Mouse (Mus musculus) small intestine, adult 2 months (tissue): Measurements from ENCODE around the gene Aldh3b3. TPM values are rescaled to one million over a fixed set of nuclear protein-coding genes. Genes with fewer than 3 reads are reported as not detected.
"Not testable (repeated sequence)": the region's sequence is repeated elsewhere in the genome, so short reads cannot be mapped to it uniquely, and the experiment has no call there.

Source experiments
- H3K27ac ChIP-seq: fragments of 200-500 bp; 2 replicates; pipeline ENCODE4 v1.5.1; 2012; ENCODE audit warnings: low read depth, low read length, control low read depth, inconsistent platforms; ENCODE audit not compliant: insufficient read depth
- H3K27me3 ChIP-seq: fragments of 200-500 bp; 2 replicates; pipeline ENCODE4 v1.6.1; 2012; ENCODE audit warnings: mild to moderate bottlenecking, moderate library complexity, low read length, inconsistent platforms; ENCODE audit not compliant: control insufficient read depth, insufficient read depth
- H3K36me3 ChIP-seq: fragments of 200-500 bp; 2 replicates; pipeline ENCODE4 v1.6.1; 2012; ENCODE audit warnings: mild to moderate bottlenecking, low read length, control low read depth, inconsistent platforms; ENCODE audit not compliant: control insufficient read depth, insufficient read depth
- H3K4me1 ChIP-seq: fragments of 200-500 bp; 2 replicates; pipeline ENCODE4 v1.6.1; 2012; ENCODE audit warnings: low read length, inconsistent platforms, mixed read lengths; ENCODE audit not compliant: control insufficient read depth, insufficient read depth, insufficient read length
- H3K4me3 ChIP-seq: fragments of 200-500 bp; 2 replicates; pipeline ENCODE4 v1.5.1; 2012; ENCODE audit warnings: low read depth, mild to moderate bottlenecking, control low read depth, inconsistent platforms, low read length, moderate library complexity
- CTCF ChIP-seq: fragments of 200-500 bp; IDR thresholded peaks from 2 replicates; pipeline ENCODE4 v1.5.1; 2012; ENCODE audit warnings: low read depth, mild to moderate bottlenecking, control low read depth, inconsistent platforms, low read length, moderate library complexity, mixed read lengths; ENCODE audit not compliant: insufficient replicate concordance, insufficient read length; ENCODE audit errors: extremely low read depth
- POLR2A ChIP-seq: fragments of 200-500 bp; IDR thresholded peaks from 2 replicates; pipeline ENCODE4 v1.6.1; 2012; ENCODE audit warnings: low read depth, mild to moderate bottlenecking, control low read depth, inconsistent platforms, low read length, moderate library complexity
- WGBS: fragments of 180-500 bp; shearing (Covaris S2); methylation state at CpG from one replicate; pipeline ENCODE4 v1.1.7; 2018; 5-methylcytosine and 5-hydroxymethylcytosine counted together
- polyA plus RNA-seq: library from polyadenylated mRNA; depleted of rRNA; stranded (reverse); fragments of >200 nt; gene quantifications from 2 replicates; pipeline ENCODE4 v1.2.3, GENCODE M21; 2012

Aldh3b3 gene
- polyA plus RNA-seq, 1 experiment = not detected

DNA sequence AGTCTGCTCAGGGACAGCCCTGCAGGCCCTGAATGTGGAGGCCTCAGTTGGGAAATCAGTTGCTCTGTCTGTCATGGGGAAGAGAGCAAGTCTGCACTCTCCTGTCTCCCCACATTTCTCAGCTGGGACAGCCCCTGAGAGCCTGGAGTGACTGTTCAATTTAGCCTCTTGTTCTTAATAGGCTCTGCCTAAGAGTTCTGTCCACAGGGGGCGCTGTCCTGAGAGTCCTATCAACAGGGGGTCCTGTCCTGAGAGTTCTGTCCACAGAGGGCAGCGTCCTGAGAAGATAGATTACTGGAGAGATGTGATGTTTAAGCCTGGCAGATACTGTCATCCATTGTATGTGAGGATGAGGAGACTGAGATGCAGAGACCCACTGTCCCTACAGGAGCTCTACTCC lies 4.0 kb downstream of the Aldh3b3 start:
- Histone ChIP-seq H3K27ac (no peak overlapping the region), H3K4me1 (peaks cover 11% of the 10 kb centered on the region; the same call in 1 of the 2 replicates), H3K4me3 (no peak overlapping the region), H3K27me3 (no peaks in the 10 kb centered on the region), H3K36me3 (no peaks in the 10 kb centered on the region)
- 19% methylated on average over 2 of the region's 2 CpGs for WGBS
- no peak for TF ChIP-seq POLR2A
- 0 out of 2 replicates have a peak, but pooled peaks have one; percentile 27 for TF ChIP-seq CTCF

DNA sequence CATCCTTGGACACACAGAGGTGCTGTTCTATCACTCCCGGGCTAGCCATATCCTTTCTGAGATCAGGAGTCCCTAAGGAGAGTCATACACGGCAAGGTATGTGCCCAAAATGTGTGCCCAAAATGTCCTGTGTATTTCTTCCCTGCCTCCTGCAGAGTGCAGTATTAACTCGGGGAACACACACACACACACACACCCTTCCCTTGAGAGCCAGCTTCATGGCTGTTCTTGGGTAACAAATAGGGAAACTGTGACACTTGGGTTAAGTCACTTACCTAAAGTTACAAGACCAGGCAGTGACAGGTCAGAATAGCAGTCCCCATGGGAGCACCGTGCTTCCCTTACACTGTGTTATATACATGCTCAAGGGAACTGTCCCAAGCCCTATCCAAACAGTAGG lies 5.6 kb downstream of the Aldh3b3 start:
- 70% methylated on average over 4 of the region's 4 CpGs for WGBS
- H3K27ac ChIP-seq = no peak overlapping the region
- H3K4me3 ChIP-seq = no peak overlapping the region
- TF ChIP-seq CTCF (no peak), POLR2A (no peak)
- no peaks in the 10 kb centered on the region for H3K36me3 ChIP-seq
- H3K27me3 ChIP-seq = no peaks in the 10 kb centered on the region
- H3K4me1 ChIP-seq = no peaks in the 10 kb centered on the region

DNA sequence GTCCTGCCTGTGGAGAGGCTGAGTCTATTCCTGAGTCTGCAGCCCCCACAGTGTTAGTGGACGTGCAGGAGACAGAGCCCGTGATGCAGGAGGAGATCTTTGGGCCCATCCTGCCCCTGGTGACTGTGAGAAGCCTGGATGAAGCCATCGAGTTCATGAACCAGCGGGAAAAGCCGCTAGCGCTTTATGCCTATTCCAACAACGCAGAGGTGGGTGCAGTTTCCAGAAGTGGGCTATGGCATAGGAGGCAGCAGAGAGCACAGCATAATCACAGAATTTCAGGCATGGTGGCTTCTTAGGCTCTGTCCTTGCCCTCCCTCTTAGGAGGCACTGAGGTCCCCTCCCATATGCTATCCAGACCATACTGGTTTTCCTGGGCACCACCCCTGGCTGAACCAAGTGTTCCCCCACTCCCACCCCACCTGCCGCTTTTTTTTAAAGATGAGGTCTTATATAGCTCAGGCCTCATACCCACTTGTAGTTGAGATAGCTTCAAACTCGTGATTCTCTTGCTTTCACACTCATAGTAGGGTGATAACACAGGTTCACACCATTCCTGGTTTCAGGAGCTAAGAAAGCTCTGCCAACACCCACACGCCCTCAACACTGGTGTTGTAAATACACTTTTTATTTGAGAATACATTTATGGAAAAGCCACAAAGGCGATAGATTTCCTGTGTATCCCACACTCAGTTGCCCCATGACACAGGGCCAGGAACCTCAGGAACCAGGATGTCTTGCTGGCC lies 8.1 kb downstream of the Aldh3b3 start:
- H3K36me3 ChIP-seq = no peaks in the 10 kb centered on the region
- H3K27me3 ChIP-seq = no peaks in the 10 kb centered on the region
- no peak for TF ChIP-seq CTCF
- no peak for TF ChIP-seq POLR2A
- no peak overlapping the region for H3K4me3 ChIP-seq
- no peak overlapping the region for H3K27ac ChIP-seq
- H3K4me1 ChIP-seq = peaks cover 6% of the 10 kb centered on the region; the same call in 1 of the 2 replicates
- WGBS = 77% methylated on average over 11 of the region's 11 CpGs

DNA sequence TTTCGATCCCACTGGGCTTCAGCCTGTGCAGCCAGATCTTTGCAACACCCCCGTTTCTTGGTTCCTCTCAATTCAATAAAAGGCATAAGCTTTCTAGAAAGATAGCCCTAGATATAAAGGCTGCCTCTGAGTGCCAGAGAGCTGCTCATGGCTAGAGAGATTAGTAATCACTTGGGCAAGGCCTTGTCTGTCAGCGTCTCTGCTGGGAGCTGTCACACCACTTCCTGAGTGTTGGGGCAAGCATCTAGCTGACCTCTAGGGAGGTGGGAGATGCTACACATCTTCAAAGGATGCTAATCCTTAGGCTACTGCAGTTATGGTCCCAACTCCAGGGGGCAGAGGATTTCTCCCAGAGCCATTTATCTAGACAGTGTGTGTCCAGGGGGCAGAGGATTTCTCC lies 8.8 kb downstream of the Aldh3b3 start:
- Histone ChIP-seq H3K27ac (no peak overlapping the region), H3K4me1 (peaks cover 9% of the 10 kb centered on the region; the same call in 1 of the 2 replicates), H3K36me3 (no peaks in the 10 kb centered on the region), H3K27me3 (no peaks in the 10 kb centered on the region), H3K4me3 (no peak overlapping the region)
- TF ChIP-seq POLR2A (no peak), CTCF (no peak)
- 82% methylated on average over 3 of the region's 3 CpGs for WGBS

DNA sequence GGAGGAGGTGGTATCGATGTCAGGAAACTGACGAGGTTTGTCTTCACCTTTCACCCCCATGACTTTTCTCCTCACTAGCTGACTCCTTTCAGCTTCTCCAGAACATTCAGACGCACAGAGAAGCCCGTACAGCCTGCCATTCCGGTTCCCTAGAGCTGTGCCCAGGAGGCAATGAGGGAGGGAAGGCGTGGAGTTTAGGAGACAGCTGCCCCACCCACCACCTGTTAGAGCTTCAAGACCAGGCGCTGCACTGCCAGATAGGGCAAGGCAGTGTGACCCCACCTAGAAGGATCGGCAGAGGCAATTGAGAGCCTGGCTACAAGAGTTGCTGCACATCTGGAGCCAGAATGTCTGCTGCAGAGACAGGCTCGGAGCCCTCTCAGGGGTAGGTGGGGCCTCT lies 13.8 kb downstream of the Aldh3b3 start, which contains the start of gene Aldh3b2:
Gene Aldh3b2, plus strand, starts transcription at position 100 of the 400 bp plus-strand sequence.
- 0 out of 2 replicates have a peak within 1 kb of the TSS, but pooled peaks have one; percentile 3 for H3K27ac ChIP-seq
- H3K4me3 ChIP-seq = no peak within 1 kb of the TSS
- WGBS = 18% methylated on average over 9 of the region's 9 CpGs

DNA sequence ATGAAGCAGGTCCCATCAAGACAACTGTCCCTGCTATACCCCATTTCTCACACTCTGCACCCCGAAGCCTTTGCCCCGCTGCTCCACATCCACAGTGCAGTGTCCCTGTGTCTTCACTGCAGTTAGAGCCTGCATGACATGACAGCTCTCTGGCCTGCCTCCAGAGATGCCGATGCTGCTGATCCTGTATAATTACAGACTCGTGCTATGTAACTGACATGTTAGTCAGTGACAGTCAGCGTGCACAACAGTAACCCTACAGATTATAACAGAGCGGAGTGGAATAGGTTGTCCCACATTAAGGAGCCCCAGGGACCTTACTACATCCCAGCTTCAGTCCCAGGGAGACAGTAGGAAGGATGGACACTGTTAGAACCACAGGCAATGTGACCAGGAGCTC lies 16.2 kb downstream of the Aldh3b3 start:
- not testable (repeated sequence) for H3K27me3 ChIP-seq, H3K27ac ChIP-seq, H3K4me3 ChIP-seq, H3K36me3 ChIP-seq
- peaks cover 17% of the 10 kb centered on the region for H3K4me1 ChIP-seq
- 96% methylated on average over 6 of the region's 6 CpGs for WGBS

More for the DNA sequence above, 13.8 kb downstream of the Aldh3b3 start, which contains the start of gene Aldh3b2:
- no peaks in the 10 kb centered on the region for H3K27me3 ChIP-seq
- H3K4me1 ChIP-seq = peaks cover 18% of the 10 kb centered on the region
- TF ChIP-seq CTCF (no peak), POLR2A (no peak)
- H3K36me3 ChIP-seq = no peaks in the 10 kb centered on the region

DNA sequence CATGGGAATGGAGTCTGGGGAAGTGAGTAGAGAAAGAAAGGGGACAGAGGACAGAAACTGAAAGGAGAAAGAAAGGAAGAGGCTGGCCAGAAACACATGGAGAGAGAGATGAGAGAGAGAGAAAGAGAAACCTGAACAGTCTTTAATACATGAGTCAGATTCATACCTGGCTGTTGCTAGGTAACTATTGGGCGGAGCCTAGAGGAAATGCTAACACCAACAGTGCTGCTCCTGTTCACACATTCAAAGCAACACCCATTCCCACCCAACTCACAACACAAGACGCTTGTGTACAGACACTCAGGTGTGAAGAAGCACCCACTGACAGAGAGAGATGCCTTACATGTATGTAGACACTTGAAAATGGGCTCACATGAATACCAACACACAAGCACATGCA lies 17.4 kb downstream of the Aldh3b3 start:
- TF ChIP-seq CTCF = no peak
- no peak for TF ChIP-seq POLR2A
- Histone ChIP-seq H3K4me3 (no peak overlapping the region), H3K36me3 (no peaks in the 10 kb centered on the region), H3K27ac (no peak overlapping the region), H3K27me3 (no peaks in the 10 kb centered on the region), H3K4me1 (peaks cover 12% of the 10 kb centered on the region)
- WGBS = 40% methylated on average over 2 of the region's 2 CpGs
